Mouse (Mus musculus) liver, embryonic 14.5 days (tissue): ENCODE measurements around the gene Alpk3. TPM values are rescaled to one million over a fixed set of nuclear protein-coding genes. Genes with fewer than 3 reads are reported as not detected.

Experiments
- ATAC-seq: fragments of 200-750 bp; cut with Nextera tagmentation; 2 replicates; pipeline ENCODE4 v1.8.0; 2017; ENCODE audit warnings: moderate number of reproducible peaks, mild to moderate bottlenecking, moderate library complexity; ENCODE audit not compliant: insufficient read depth
- DNase-seq, 3 experiments: peaks; one replicate each; pipeline ENCODE4 v3.0.0-alpha.2; 2012 to 2013; ENCODE audit warnings: low read depth in 3 of 3, low spot score in 3 of 3
- H3K27ac ChIP-seq: fragments of 300-500 bp; sonication (generic); 2 replicates; pipeline ENCODE4 v1.5.1; 2014; ENCODE audit warnings: moderate library complexity, mild to moderate bottlenecking, control low read depth, inconsistent platforms
- H3K27me3 ChIP-seq: fragments of 300-500 bp; sonication (generic); 2 replicates; pipeline ENCODE4 v1.6.1; 2014; ENCODE audit warnings: mild to moderate bottlenecking, low read length, moderate library complexity; ENCODE audit not compliant: control insufficient read depth, insufficient read depth
- H3K36me3 ChIP-seq: fragments of 300-500 bp; sonication (generic); replicated peaks from 2 replicates; pipeline ENCODE4 v1.6.1; 2014; ENCODE audit warnings: low read depth; ENCODE audit not compliant: control insufficient read depth, insufficient read depth
- H3K4me1 ChIP-seq, 2 experiments: fragments of 200-500 bp in 1 of 2; fragments of 300-500 bp in 1 of 2; sonication (generic) in 1 of 2; replicated peaks; 2 replicates each; pipeline ENCODE4 v1.6.1; 2012 to 2014; ENCODE audit warnings: antibody characterized with exemption in 1 of 2, inconsistent platforms in 1 of 2, low read length in 1 of 2; ENCODE audit not compliant: control insufficient read depth in 2 of 2, insufficient read depth in 2 of 2
- H3K4me2 ChIP-seq: fragments of 300-500 bp; sonication (generic); 2 replicates; pipeline ENCODE4 v1.6.1; 2014; ENCODE audit warnings: low read depth, mild to moderate bottlenecking, control low read depth, moderate library complexity
- H3K4me3 ChIP-seq, 2 experiments: fragments of 200-500 bp in 1 of 2; fragments of 300-500 bp in 1 of 2; sonication (generic) in 1 of 2; 2 replicates each; pipeline ENCODE4 v1.5.1; 2012 to 2014; ENCODE audit warnings: low read depth in 2 of 2, low read length in 2 of 2, mild to moderate bottlenecking in 2 of 2, control low read depth in 1 of 2, inconsistent platforms in 1 of 2, moderate library complexity in 1 of 2; ENCODE audit not compliant: insufficient read depth in 1 of 2
- H3K9ac ChIP-seq: fragments of 300-500 bp; sonication (generic); replicated peaks from 2 replicates; pipeline ENCODE4 v1.6.1; 2014; ENCODE audit warnings: mild to moderate bottlenecking, control low read depth, moderate library complexity
- H3K9me3 ChIP-seq: fragments of 300-500 bp; sonication (generic); 2 replicates; pipeline ENCODE4 v1.6.1; 2016; ENCODE audit warnings: low read length, mixed read lengths; ENCODE audit not compliant: control insufficient read depth
- CTCF ChIP-seq: IDR thresholded peaks from 2 replicates; pipeline ENCODE4 v1.5.1; 2016; ENCODE audit warnings: antibody characterized with exemption, low read depth, control low read depth
- EP300 ChIP-seq: IDR thresholded peaks from 2 replicates; pipeline ENCODE4 v1.6.1; 2016; ENCODE audit warnings: antibody characterized with exemption, low read depth
- WGBS: fragments of 180-500 bp; shearing (Covaris S2); extraction: QIAGEN DNeasy Blood & Tissue Kit; methylation state at CpG from one replicate; pipeline ENCODE4 v1.1.7; 2014; ENCODE audit not compliant: insufficient replicate concordance; 5-methylcytosine and 5-hydroxymethylcytosine counted together
- polyA plus RNA-seq, 2 experiments: library from polyadenylated mRNA; depleted of rRNA in 1 of 2; stranded (reverse) in 1 of 2; unstranded in 1 of 2; fragments of >200 nt; fragmentation: Nextera tagmentation in 1 of 2; extraction: Ambion mirVana in 1 of 2; gene quantifications; 2 replicates each; pipeline versions ENCODE4 v1.2.1 to v1.2.3; 2012 to 2014

The Alpk3 gene
- polyA plus RNA-seq, 2 experiments, result 0.03 to 0.04 TPM

DNA sequence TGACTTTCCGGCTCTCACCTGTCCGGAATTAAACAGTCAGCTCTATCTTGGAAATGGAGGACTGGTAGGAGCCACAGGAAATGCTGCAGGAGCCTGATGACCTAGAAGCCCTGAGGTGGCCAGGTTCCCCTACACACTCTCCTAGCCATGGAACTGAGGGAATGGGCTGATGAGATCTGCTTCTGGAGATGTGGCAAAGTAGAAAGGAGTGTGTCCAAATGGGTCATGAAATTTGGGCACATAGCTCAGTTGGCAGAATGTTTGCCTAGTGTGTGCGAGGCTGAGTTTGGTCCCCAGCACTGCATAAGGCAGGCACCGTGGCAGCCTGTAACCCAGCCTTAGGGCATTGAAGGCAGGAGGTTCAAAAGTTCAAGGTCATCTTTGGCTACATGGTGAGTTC, 53.4 kb downstream of the Alpk3 start:
- no peak overlapping the region for H3K4me2 ChIP-seq
- ATAC-seq (no peak), DNase-seq (no peak)
- H3K9me3 ChIP-seq, result no peaks in the 10 kb centered on the region
- TF ChIP-seq EP300 (no peak), CTCF (no peak)
- H3K4me1 ChIP-seq, result no peaks in the 10 kb centered on the region; a peak in 1 of 4 replicates
- whole genome bisulfite sequencing, result 63% methylated on average over 4 of the region's 4 CpGs
- no peak overlapping the region for H3K27ac ChIP-seq
- H3K9ac ChIP-seq, result no peak overlapping the region
- H3K4me3 ChIP-seq, result no peak overlapping the region
- no peaks in the 10 kb centered on the region for H3K36me3 ChIP-seq
- H3K27me3 ChIP-seq, result no peaks in the 10 kb centered on the region

- no peaks in the 10 kb centered on the region for H3K27me3 ChIP-seq
- H3K9me3 ChIP-seq, result no peaks in the 10 kb centered on the region
- ATAC-seq, result no peak
- no peak overlapping the region for H3K4me2 ChIP-seq
- no peaks in the 10 kb centered on the region; a peak in 1 of 4 replicates for H3K4me1 ChIP-seq
- no peaks in the 10 kb centered on the region for H3K36me3 ChIP-seq
- DNase-seq, result no peak
- WGBS, result 72% methylated on average over 2 of the region's 2 CpGs
- no peak overlapping the region for H3K4me3 ChIP-seq
- no peak overlapping the region for H3K27ac ChIP-seq
- TF ChIP-seq EP300 (no peak), CTCF (no peak)
- no peak overlapping the region for H3K9ac ChIP-seq
These were observed 54.3 kb downstream of the Alpk3 start for GRCm38 (mm10) chr7:81111729-81112128.

DNA sequence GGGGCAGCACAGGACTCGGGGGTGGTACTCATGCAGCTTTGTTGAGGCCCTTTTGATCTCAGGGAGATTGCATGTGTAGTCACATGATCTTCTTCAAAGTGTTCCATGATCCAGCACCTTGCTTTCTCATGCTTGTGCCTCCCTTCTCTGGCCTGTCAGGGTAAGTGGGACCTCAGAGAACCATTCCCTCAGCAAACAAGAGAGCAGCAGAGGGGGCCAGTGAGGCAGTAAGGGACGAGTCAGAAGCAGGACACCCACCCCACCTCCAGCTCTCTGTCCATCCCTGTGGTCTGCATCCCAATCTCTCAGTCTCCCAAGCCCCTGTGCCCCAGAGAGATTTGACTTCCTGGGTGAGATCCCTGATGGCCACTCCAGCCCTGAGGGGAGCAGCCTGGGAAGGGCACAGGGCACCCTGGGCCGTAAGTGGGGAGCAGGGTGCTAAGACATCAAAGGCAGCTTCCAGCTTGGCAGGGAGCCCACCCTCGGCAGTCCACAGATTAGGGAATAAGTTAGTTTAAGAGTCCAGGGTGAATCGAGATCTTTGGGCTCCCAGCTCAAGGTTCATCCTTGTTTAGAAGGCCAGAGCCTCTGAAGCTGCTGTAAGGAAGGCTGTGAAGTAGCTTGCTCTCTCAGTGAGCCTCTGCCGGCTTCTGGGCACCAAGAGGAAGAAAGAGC, 55.4 kb downstream of the Alpk3 start:
- no peak overlapping the region for H3K4me3 ChIP-seq
- H3K4me1 ChIP-seq, result no peaks in the 10 kb centered on the region; a peak in 1 of 4 replicates
- no peaks in the 10 kb centered on the region for H3K27me3 ChIP-seq
- H3K27ac ChIP-seq, result no peak overlapping the region
- no peak overlapping the region for H3K9ac ChIP-seq
- H3K36me3 ChIP-seq, result no peaks in the 10 kb centered on the region
- ATAC-seq (no peak), DNase-seq (no peak)
- TF ChIP-seq CTCF (peak; percentile 26; the same call in 1 of the 2 replicates), EP300 (no peak)
- H3K9me3 ChIP-seq, result no peaks in the 10 kb centered on the region
- no peak overlapping the region for H3K4me2 ChIP-seq
- WGBS, result 37% methylated on average over 6 of the region's 6 CpGs

- no peak within 1 kb of the TSS for H3K4me2 ChIP-seq
- no peak within 1 kb of the TSS for H3K27ac ChIP-seq
- TF ChIP-seq CTCF, result no peak
- no peak for TF ChIP-seq EP300
- no peak for DNase-seq
- H3K4me1 ChIP-seq, result no peaks in the 10 kb centered on the region; a peak in 1 of 4 replicates
- no peak for ATAC-seq
- H3K27me3 ChIP-seq, result no peaks in the 10 kb centered on the region
- no peaks in the 10 kb centered on the region for H3K36me3 ChIP-seq
- H3K9me3 ChIP-seq, result no peaks in the 10 kb centered on the region
- WGBS, result 60% methylated on average over 6 of the region's 6 CpGs
- no peak within 1 kb of the TSS for H3K4me3 ChIP-seq
- no peak within 1 kb of the TSS for H3K9ac ChIP-seq
These were observed 57.2 kb downstream of the Alpk3 start, which contains the start of gene Slc28a1 for GRCm38 (mm10) chr7:81114555-81114954. Gene Slc28a1, plus strand, starts transcription at chr7:81114799.

DNA sequence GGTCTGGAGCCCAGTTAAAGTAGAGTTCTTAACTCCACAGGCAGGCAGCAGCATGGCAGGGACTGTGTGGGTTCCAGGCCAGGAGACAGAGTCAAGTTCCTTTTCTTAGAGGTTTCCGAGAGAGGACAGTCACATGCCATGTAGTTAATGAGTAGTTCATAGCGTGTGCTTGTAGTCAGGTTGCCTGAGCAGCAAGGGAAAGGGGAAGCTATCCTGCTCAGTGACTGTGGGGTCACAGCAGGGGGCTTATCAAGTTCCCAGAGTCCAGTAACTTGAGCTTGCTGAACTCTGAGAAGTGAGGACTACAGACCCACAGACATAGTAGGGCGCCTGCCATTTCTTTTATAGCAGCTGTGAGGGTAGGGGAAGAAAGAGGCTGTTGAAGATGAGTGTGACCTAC, 63.7 kb downstream of the Alpk3 start:
- Histone ChIP-seq H3K27me3 (no peaks in the 10 kb centered on the region), H3K9me3 (no peaks in the 10 kb centered on the region), H3K36me3 (no peaks in the 10 kb centered on the region), H3K4me1 (peaks cover 24 to 29% of the 10 kb centered on the region in 2 experiments), H3K4me3 (no peak overlapping the region), H3K9ac (no peak overlapping the region), H3K27ac (no peak overlapping the region), H3K4me2 (no peak overlapping the region)
- ATAC-seq (no peak), DNase-seq (no peak)
- 41% methylated on average over 3 of the region's 3 CpGs for WGBS
- no peak for TF ChIP-seq EP300
- no peak for TF ChIP-seq CTCF
